Mouse (Mus musculus): Measurements from ENCODE around the gene Ephb2. TPM values are rescaled to one million over a fixed set of nuclear protein-coding genes. Genes with fewer than 3 reads are reported as not detected.

Ephb2 gene
- polyA plus RNA-seq, 1 experiment, result 10.4 TPM

- Histone ChIP-seq H3K27me3 (replicated peaks; ENCODE audit: control insufficient read depth, insufficient read depth, low read length) (no peaks in the 10 kb centered on the region), H3K4me1 (ENCODE audit: control insufficient read depth, insufficient read depth, low read length) (no peaks in the 10 kb centered on the region), H3K36me3 (ENCODE audit: control insufficient read depth, insufficient read depth, low read length) (no peaks in the 10 kb centered on the region), H3K4me3 (ENCODE audit: insufficient read depth, low read depth, low read length) (no peak overlapping the region), H3K27ac (ENCODE audit: insufficient read depth, low read depth, low read length) (no peak overlapping the region)
- no peak for DNase-seq
- no peak for TF ChIP-seq POLR2A (IDR thresholded peaks at IDR 0.05; ENCODE audit: low read depth, low read length)
- no peak for TF ChIP-seq CTCF (conservative IDR thresholded peaks at IDR 0.05; ENCODE audit: insufficient read depth, insufficient read length, low read depth, low read length)
- 56% methylated on average over 7 of the region's 7 CpGs for WGBS
Measured at GRCm38 (mm10) chr4:136765080-136765479, 70.7 kb downstream of the Ephb2 start.

GRCm38 (mm10) chr4:136763349-136763748 lies 72.4 kb downstream of the Ephb2 start:
- 29% methylated on average over 5 of the region's 5 CpGs for WGBS
- TF ChIP-seq POLR2A (IDR thresholded peaks at IDR 0.05; ENCODE audit: low read depth, low read length), result no peak
- no peak for TF ChIP-seq CTCF (conservative IDR thresholded peaks at IDR 0.05; ENCODE audit: insufficient read depth, insufficient read length, low read depth, low read length)
- Histone ChIP-seq H3K36me3 (ENCODE audit: control insufficient read depth, insufficient read depth, low read length) (no peaks in the 10 kb centered on the region), H3K27me3 (replicated peaks; ENCODE audit: control insufficient read depth, insufficient read depth, low read length) (no peaks in the 10 kb centered on the region), H3K4me3 (ENCODE audit: insufficient read depth, low read depth, low read length) (no peak overlapping the region), H3K27ac (ENCODE audit: insufficient read depth, low read depth, low read length) (no peak overlapping the region), H3K4me1 (ENCODE audit: control insufficient read depth, insufficient read depth, low read length) (no peaks in the 10 kb centered on the region)
- DNase-seq, result no peak

- H3K36me3 ChIP-seq (ENCODE audit: control insufficient read depth, insufficient read depth, low read length), result no peaks in the 10 kb centered on the region
- TF ChIP-seq CTCF (conservative IDR thresholded peaks at IDR 0.05; ENCODE audit: insufficient read depth, insufficient read length, low read depth, low read length), result no peak
- TF ChIP-seq POLR2A (IDR thresholded peaks at IDR 0.05; ENCODE audit: low read depth, low read length), result no peak
- H3K4me3 ChIP-seq (ENCODE audit: insufficient read depth, low read depth, low read length), result no peak overlapping the region
- H3K27ac ChIP-seq (ENCODE audit: insufficient read depth, low read depth, low read length), result no peak overlapping the region
- H3K27me3 ChIP-seq (replicated peaks; ENCODE audit: control insufficient read depth, insufficient read depth, low read length), result no peaks in the 10 kb centered on the region
- no peak for DNase-seq
- 45% methylated on average over 18 of the region's 18 CpGs for WGBS
- no peaks in the 10 kb centered on the region for H3K4me1 ChIP-seq (ENCODE audit: control insufficient read depth, insufficient read depth, low read length)
Measured at GRCm38 (mm10) chr4:136761713-136762380, 73.9 kb downstream of the Ephb2 start.

GRCm38 (mm10) chr4:136760882-136761281 lies 74.9 kb downstream of the Ephb2 start:
- no peak overlapping the region for H3K4me3 ChIP-seq (ENCODE audit: insufficient read depth, low read depth, low read length)
- no peak for DNase-seq
- no peaks in the 10 kb centered on the region for H3K4me1 ChIP-seq (ENCODE audit: control insufficient read depth, insufficient read depth, low read length)

GRCm38 (mm10) chr4:136757096-136757495 lies 78.7 kb downstream of the Ephb2 start:
- Histone ChIP-seq H3K36me3 (ENCODE audit: control insufficient read depth, insufficient read depth, low read length) (no peaks in the 10 kb centered on the region), H3K27ac (ENCODE audit: insufficient read depth, low read depth, low read length) (no peak overlapping the region), H3K27me3 (replicated peaks; ENCODE audit: control insufficient read depth, insufficient read depth, low read length) (no peaks in the 10 kb centered on the region), H3K4me1 (ENCODE audit: control insufficient read depth, insufficient read depth, low read length) (no peaks in the 10 kb centered on the region), H3K4me3 (ENCODE audit: insufficient read depth, low read depth, low read length) (no peak overlapping the region)
- DNase-seq, result no peak
- TF ChIP-seq POLR2A (IDR thresholded peaks at IDR 0.05; ENCODE audit: low read depth, low read length) (no peak), CTCF (conservative IDR thresholded peaks at IDR 0.05; ENCODE audit: insufficient read depth, insufficient read length, low read depth, low read length) (no peak)
- WGBS, result 90% methylated on average over 4 of the region's 4 CpGs

More at GRCm38 (mm10) chr4:136760882-136761281, 74.9 kb downstream of the Ephb2 start:
- no peaks in the 10 kb centered on the region for H3K36me3 ChIP-seq (ENCODE audit: control insufficient read depth, insufficient read depth, low read length)
- H3K27ac ChIP-seq (ENCODE audit: insufficient read depth, low read depth, low read length), result no peak overlapping the region
- 54% methylated on average over 11 of the region's 11 CpGs for WGBS
- no peaks in the 10 kb centered on the region for H3K27me3 ChIP-seq (replicated peaks; ENCODE audit: control insufficient read depth, insufficient read depth, low read length)
- TF ChIP-seq CTCF (conservative IDR thresholded peaks at IDR 0.05; ENCODE audit: insufficient read depth, insufficient read length, low read depth, low read length), result no peak
- no peak for TF ChIP-seq POLR2A (IDR thresholded peaks at IDR 0.05; ENCODE audit: low read depth, low read length)

- no peak for TF ChIP-seq POLR2A (IDR thresholded peaks at IDR 0.05; ENCODE audit: low read depth, low read length)
- no peak for TF ChIP-seq CTCF (conservative IDR thresholded peaks at IDR 0.05; ENCODE audit: insufficient read depth, insufficient read length, low read depth, low read length)
- 68% methylated on average over 6 of the region's 6 CpGs for WGBS
Measured at GRCm38 (mm10) chr4:136756486-136756885, 79.3 kb downstream of the Ephb2 start.

GRCm38 (mm10) chr4:136755364-136755811 lies 80.4 kb downstream of the Ephb2 start:
- Histone ChIP-seq H3K27ac (ENCODE audit: insufficient read depth, low read depth, low read length) (no peak overlapping the region), H3K27me3 (replicated peaks; ENCODE audit: control insufficient read depth, insufficient read depth, low read length) (no peaks in the 10 kb centered on the region), H3K4me3 (ENCODE audit: insufficient read depth, low read depth, low read length) (no peak overlapping the region), H3K4me1 (ENCODE audit: control insufficient read depth, insufficient read depth, low read length) (no peaks in the 10 kb centered on the region), H3K36me3 (ENCODE audit: control insufficient read depth, insufficient read depth, low read length) (no peaks in the 10 kb centered on the region)
- no peak for TF ChIP-seq CTCF (conservative IDR thresholded peaks at IDR 0.05; ENCODE audit: insufficient read depth, insufficient read length, low read depth, low read length)
- TF ChIP-seq POLR2A (IDR thresholded peaks at IDR 0.05; ENCODE audit: low read depth, low read length), result no peak
- no peak for DNase-seq
- 12% methylated on average over 30 of the region's 31 CpGs for WGBS

More at GRCm38 (mm10) chr4:136756486-136756885, 79.3 kb downstream of the Ephb2 start:
- Histone ChIP-seq H3K4me1 (ENCODE audit: control insufficient read depth, insufficient read depth, low read length) (no peaks in the 10 kb centered on the region), H3K27ac (ENCODE audit: insufficient read depth, low read depth, low read length) (no peak overlapping the region), H3K4me3 (ENCODE audit: insufficient read depth, low read depth, low read length) (no peak overlapping the region), H3K27me3 (replicated peaks; ENCODE audit: control insufficient read depth, insufficient read depth, low read length) (no peaks in the 10 kb centered on the region), H3K36me3 (ENCODE audit: control insufficient read depth, insufficient read depth, low read length) (no peaks in the 10 kb centered on the region)
- no peak for DNase-seq
